Mouse (Mus musculus): ENCODE results near the gene Phkg1. TPM values are rescaled to one million over a fixed set of nuclear protein-coding genes. Genes with fewer than 3 reads are reported as not detected.
"Not testable (repeated sequence)": the region's sequence is repeated elsewhere in the genome, so short reads cannot be mapped to it uniquely, and the experiment has no call there.

Phkg1 gene
- polyA plus RNA-seq, 1 experiment from 2014 or later = 0.16 TPM

GRCm38 (mm10) chr5:129921972-129922371 is 23.6 kb upstream of the Phkg1 start:
- no peak overlapping the region for H3K4me3 ChIP-seq (replicated peaks)
- no peaks in the 10 kb centered on the region for H3K36me3 ChIP-seq
- no peak for ATAC-seq
- no peak overlapping the region for H3K27ac ChIP-seq
- WGBS = 95% methylated on average over 4 of the region's 4 CpGs
- no peak overlapping the region for H3K4me2 ChIP-seq (replicated peaks)
- H3K9me3 ChIP-seq = no peaks in the 10 kb centered on the region
- no peak overlapping the region for H3K9ac ChIP-seq
- no peaks in the 10 kb centered on the region for H3K4me1 ChIP-seq (replicated peaks)
- H3K27me3 ChIP-seq (replicated peaks) = no peaks in the 10 kb centered on the region

- H3K27me3 ChIP-seq (replicated peaks) = no peaks in the 10 kb centered on the region
- no peak overlapping the region for H3K27ac ChIP-seq
- ATAC-seq = no peak
- H3K9ac ChIP-seq = no peak overlapping the region
- no peaks in the 10 kb centered on the region for H3K4me1 ChIP-seq (replicated peaks)
- no peaks in the 10 kb centered on the region for H3K9me3 ChIP-seq
- H3K4me3 ChIP-seq (replicated peaks) = no peak overlapping the region
- no peaks in the 10 kb centered on the region for H3K36me3 ChIP-seq
- WGBS = 66% methylated on average over 8 of the region's 8 CpGs
- H3K4me2 ChIP-seq (replicated peaks) = no peak overlapping the region
Observed at GRCm38 (mm10) chr5:129919320-129919719, 21.0 kb upstream of the Phkg1 start.

GRCm38 (mm10) chr5:129918752-129919151 is 20.4 kb upstream of the Phkg1 start:
- no peaks in the 10 kb centered on the region for H3K9me3 ChIP-seq
- H3K4me3 ChIP-seq (replicated peaks) = no peak overlapping the region
- H3K4me2 ChIP-seq (replicated peaks) = no peak overlapping the region
- no peaks in the 10 kb centered on the region for H3K36me3 ChIP-seq
- H3K27ac ChIP-seq = no peak overlapping the region
- no peaks in the 10 kb centered on the region for H3K4me1 ChIP-seq (replicated peaks)
- ATAC-seq = no peak
- no peak overlapping the region for H3K9ac ChIP-seq
- no peaks in the 10 kb centered on the region for H3K27me3 ChIP-seq (replicated peaks)
- 78% methylated on average over 9 of the region's 9 CpGs for WGBS

- no peak overlapping the region for H3K9ac ChIP-seq
- no peak for ATAC-seq
- H3K27me3 ChIP-seq (replicated peaks) = no peaks in the 10 kb centered on the region
- H3K9me3 ChIP-seq = no peaks in the 10 kb centered on the region
- H3K4me1 ChIP-seq (replicated peaks) = no peaks in the 10 kb centered on the region
- H3K36me3 ChIP-seq = no peaks in the 10 kb centered on the region
- H3K27ac ChIP-seq = no peak overlapping the region
- no peak overlapping the region for H3K4me2 ChIP-seq (replicated peaks)
- no peak overlapping the region for H3K4me3 ChIP-seq (replicated peaks)
- WGBS = 90% methylated on average over 24 of the region's 24 CpGs
Observed at GRCm38 (mm10) chr5:129918065-129918651, 19.8 kb upstream of the Phkg1 start.

- H3K9me3 ChIP-seq; H3K36me3 ChIP-seq; H3K4me2 ChIP-seq (replicated peaks); H3K27ac ChIP-seq; H3K27me3 ChIP-seq (replicated peaks); ATAC-seq; H3K4me1 ChIP-seq (replicated peaks); H3K9ac ChIP-seq; H3K4me3 ChIP-seq (replicated peaks): not testable (repeated sequence)
- 80% methylated on average over 11 of the region's 11 CpGs for WGBS
Observed at GRCm38 (mm10) chr5:129915491-129915890, 17.1 kb upstream of the Phkg1 start.

- no peaks in the 10 kb centered on the region for H3K9me3 ChIP-seq
Observed at GRCm38 (mm10) chr5:129914024-129914423, 15.7 kb upstream of the Phkg1 start.

GRCm38 (mm10) chr5:129909591-129909990 is 11.2 kb upstream of the Phkg1 start:
- Histone ChIP-seq H3K4me1 (replicated peaks) (peaks cover 5% of the 10 kb centered on the region; the same call in 1 of the 2 replicates), H3K9ac (no peak overlapping the region), H3K27ac (no peak overlapping the region), H3K9me3 (no peaks in the 10 kb centered on the region), H3K4me3 (replicated peaks) (no peak overlapping the region), H3K36me3 (no peaks in the 10 kb centered on the region), H3K4me2 (replicated peaks) (no peak overlapping the region), H3K27me3 (replicated peaks) (no peaks in the 10 kb centered on the region; the same call in 1 of the 2 replicates)
- 84% methylated on average over 7 of the region's 7 CpGs for WGBS
- ATAC-seq = no peak

More at GRCm38 (mm10) chr5:129914024-129914423, 15.7 kb upstream of the Phkg1 start:
- no peak overlapping the region for H3K9ac ChIP-seq
- no peak overlapping the region for H3K27ac ChIP-seq
- H3K4me3 ChIP-seq (replicated peaks) = no peak overlapping the region
- H3K36me3 ChIP-seq = no peaks in the 10 kb centered on the region
- no peaks in the 10 kb centered on the region; the same call in 1 of the 2 replicates for H3K27me3 ChIP-seq (replicated peaks)
- 34% methylated on average over 2 of the region's 2 CpGs for WGBS
- peaks cover 5% of the 10 kb centered on the region; the same call in 1 of the 2 replicates for H3K4me1 ChIP-seq (replicated peaks)
- H3K4me2 ChIP-seq (replicated peaks) = no peak overlapping the region
- no peak for ATAC-seq

- Histone ChIP-seq H3K27me3 (replicated peaks) (no peaks in the 10 kb centered on the region; the same call in 1 of the 2 replicates), H3K9ac (no peak overlapping the region), H3K36me3 (no peaks in the 10 kb centered on the region), H3K27ac (no peak overlapping the region), H3K4me2 (replicated peaks) (peak overlapping the region; percentile 93), H3K4me1 (replicated peaks) (peaks cover 5% of the 10 kb centered on the region; the same call in 1 of the 2 replicates), H3K9me3 (no peaks in the 10 kb centered on the region), H3K4me3 (replicated peaks) (peak overlapping the region; percentile 68)
- WGBS = 64% methylated on average over 9 of the region's 9 CpGs
- ATAC-seq = no peak
Observed at GRCm38 (mm10) chr5:129909147-129909546, 10.8 kb upstream of the Phkg1 start.

GRCm38 (mm10) chr5:129908242-129908965 is 10.1 kb upstream of the Phkg1 start, which contains the start of gene Nupr1l:
Gene Nupr1l (plus strand): TSS chr5:129908540.
- H3K4me1 ChIP-seq (replicated peaks) = peaks cover 5% of the 10 kb centered on the region; the same call in 1 of the 2 replicates
- H3K36me3 ChIP-seq = no peaks in the 10 kb centered on the region
- H3K9me3 ChIP-seq = no peaks in the 10 kb centered on the region
- peak within 1 kb of the TSS; percentile 68 for H3K4me3 ChIP-seq (replicated peaks)
- H3K27ac ChIP-seq = peak within 1 kb of the TSS; percentile 80
- peak within 1 kb of the TSS; percentile 93 for H3K4me2 ChIP-seq (replicated peaks)
- WGBS = under 1% methylated on average over 63 of the region's 63 CpGs
- H3K9ac ChIP-seq = peak within 1 kb of the TSS; percentile 76
- no peaks in the 10 kb centered on the region; the same call in 1 of the 2 replicates for H3K27me3 ChIP-seq (replicated peaks)
- peak; percentile 99 for ATAC-seq

GRCm38 (mm10) chr5:129907775-129908174 is 9.4 kb upstream of the Phkg1 start:
- no peaks in the 10 kb centered on the region for H3K36me3 ChIP-seq
- H3K27me3 ChIP-seq (replicated peaks) = no peaks in the 10 kb centered on the region; the same call in 1 of the 2 replicates
- WGBS = 21% methylated on average over 4 of the region's 4 CpGs
- H3K9me3 ChIP-seq = no peaks in the 10 kb centered on the region
- peaks cover 5% of the 10 kb centered on the region; the same call in 1 of the 2 replicates for H3K4me1 ChIP-seq (replicated peaks)
- peak overlapping the region; percentile 68 for H3K4me3 ChIP-seq (replicated peaks)
- no peak overlapping the region for H3K9ac ChIP-seq
- H3K4me2 ChIP-seq (replicated peaks) = peak overlapping the region; percentile 93
- ATAC-seq = no peak
- H3K27ac ChIP-seq = no peak overlapping the region

GRCm38 (mm10) chr5:129895198-129896088 is 2.9 kb downstream of the Phkg1 start, which contains the start of gene Zbed5:
Gene Zbed5 (plus strand): TSS chr5:129895723.
- no peaks in the 10 kb centered on the region for H3K36me3 ChIP-seq
- peak within 1 kb of the TSS; percentile 89 for H3K4me2 ChIP-seq (replicated peaks)
- no peak within 1 kb of the TSS for H3K27ac ChIP-seq
- WGBS = 2% methylated on average over 44 of the region's 44 CpGs
- H3K9ac ChIP-seq = peak within 1 kb of the TSS; percentile 54
- peak within 1 kb of the TSS; percentile 63 for H3K4me3 ChIP-seq (replicated peaks)
- ATAC-seq = peak; percentile 100
- H3K27me3 ChIP-seq (replicated peaks) = no peaks in the 10 kb centered on the region
- H3K9me3 ChIP-seq = no peaks in the 10 kb centered on the region
- 0 out of 2 replicates have a peak, but pooled peaks cover 6% of the 10 kb centered on the region for H3K4me1 ChIP-seq (replicated peaks)

- not testable (repeated sequence) for H3K9me3 ChIP-seq; H3K9ac ChIP-seq; H3K27me3 ChIP-seq (replicated peaks); H3K36me3 ChIP-seq; H3K4me1 ChIP-seq (replicated peaks); ATAC-seq; H3K27ac ChIP-seq; H3K4me3 ChIP-seq (replicated peaks); H3K4me2 ChIP-seq (replicated peaks)
- 75% methylated on average over 7 of the region's 7 CpGs for WGBS
Observed at GRCm38 (mm10) chr5:129890390-129890789, 8.0 kb downstream of the Phkg1 start.

Data from intestine, embryonic 15.5 days (tissue).